Mouse (Mus musculus): ENCODE measurements around the gene Gdap2. TPM values are rescaled to one million over a fixed set of nuclear protein-coding genes. Genes with fewer than 3 reads are reported as not detected.

Gene Gdap2
- 34.4 and 36.2 TPM in 2 replicates for polyA plus RNA-seq (2015; fragmentation: Nextera tagmentation; extraction: Ambion mirVana)

- Histone ChIP-seq H3K27me3 (replicated peaks) (no peaks in the 10 kb centered on the region), H3K36me3 (peaks cover 31% of the 10 kb centered on the region), H3K4me2 (peak within 1 kb of the TSS; percentile 75), H3K9me3 (replicated peaks) (no peaks in the 10 kb centered on the region), H3K4me3 (replicated peaks) (peak within 1 kb of the TSS; percentile 94), H3K27ac (replicated peaks) (peak within 1 kb of the TSS; percentile 96), H3K9ac (replicated peaks) (peak within 1 kb of the TSS; percentile 98), H3K4me1 (peaks cover 26% of the 10 kb centered on the region)
- WGBS: 0% methylated on average over 55 of the region's 55 CpGs
- peak; percentile 100 for ATAC-seq (ENCODE audit: low FRiP score)
These were observed at the start of gene Gdap2, which contains the start of gene Wdr3 for GRCm38 (mm10) chr3:100162315-100163105. Gene Gdap2, plus strand, starts transcription at chr3:100162381. Gene Wdr3, minus strand, starts transcription at chr3:100162407.

DNA sequence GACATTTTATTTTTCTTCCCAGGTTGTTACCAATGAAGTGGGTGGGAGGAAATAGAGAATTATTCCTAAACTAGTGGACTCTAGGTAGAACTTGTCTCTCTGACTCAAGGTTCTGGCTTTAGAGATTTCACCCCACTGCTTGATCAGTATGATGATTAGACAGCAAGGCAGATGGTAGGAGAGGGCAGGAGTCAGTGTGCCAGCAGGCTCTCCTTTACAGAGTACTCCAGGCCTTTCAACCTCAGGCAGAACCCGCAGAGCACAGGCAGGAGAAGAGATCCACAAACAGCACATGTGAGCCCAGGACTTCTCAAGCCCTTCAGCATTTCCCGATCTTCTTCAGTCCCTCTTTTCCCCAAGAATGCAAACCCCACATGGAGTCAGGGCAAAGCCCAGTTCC, 43.5 kb upstream of the Gdap2 start:
- Histone ChIP-seq H3K27ac (replicated peaks) (no peak overlapping the region), H3K4me1 (no peaks in the 10 kb centered on the region), H3K9ac (replicated peaks) (no peak overlapping the region), H3K4me3 (replicated peaks) (no peak overlapping the region), H3K27me3 (replicated peaks) (no peaks in the 10 kb centered on the region), H3K9me3 (replicated peaks) (no peaks in the 10 kb centered on the region), H3K36me3 (no peaks in the 10 kb centered on the region), H3K4me2 (no peak overlapping the region)
- 73% methylated on average over 2 of the region's 2 CpGs for WGBS
- no peak for ATAC-seq (ENCODE audit: low FRiP score)

- Histone ChIP-seq H3K4me3 (replicated peaks) (no peak overlapping the region), H3K4me2 (no peak overlapping the region), H3K36me3 (no peaks in the 10 kb centered on the region), H3K27ac (replicated peaks) (no peak overlapping the region), H3K9me3 (replicated peaks) (no peaks in the 10 kb centered on the region), H3K27me3 (replicated peaks) (no peaks in the 10 kb centered on the region), H3K4me1 (no peaks in the 10 kb centered on the region), H3K9ac (replicated peaks) (no peak overlapping the region)
- WGBS: 59% methylated on average over 2 of the region's 2 CpGs
- ATAC-seq (ENCODE audit: low FRiP score): no peak
These were observed 40.2 kb upstream of the Gdap2 start for GRCm38 (mm10) chr3:100121961-100122360.

- Histone ChIP-seq H3K9me3 (replicated peaks) (no peaks in the 10 kb centered on the region), H3K27ac (replicated peaks) (no peak overlapping the region), H3K9ac (replicated peaks) (no peak overlapping the region), H3K36me3 (no peaks in the 10 kb centered on the region), H3K4me2 (no peak overlapping the region), H3K4me1 (no peaks in the 10 kb centered on the region), H3K4me3 (replicated peaks) (no peak overlapping the region), H3K27me3 (replicated peaks) (no peaks in the 10 kb centered on the region)
- ATAC-seq (ENCODE audit: low FRiP score): no peak; the same call in 1 of the 2 replicates
- 54% methylated on average over 1 of the region's 1 CpGs for WGBS
These were observed 39.7 kb upstream of the Gdap2 start for GRCm38 (mm10) chr3:100122445-100122844.

GRCm38 (mm10) chr3:100160682-100161445, 1.3 kb upstream of the Gdap2 start:
- 88% methylated on average over 15 of the region's 15 CpGs for WGBS
- H3K9ac ChIP-seq (replicated peaks): peak overlapping the region; percentile 98
- H3K4me3 ChIP-seq (replicated peaks): peak overlapping the region; percentile 94
- ATAC-seq (ENCODE audit: low FRiP score): no peak
- H3K4me2 ChIP-seq: peak overlapping the region; percentile 75
- H3K4me1 ChIP-seq: peaks cover 26% of the 10 kb centered on the region
- peaks cover 38% of the 10 kb centered on the region for H3K36me3 ChIP-seq
- H3K27me3 ChIP-seq (replicated peaks): no peaks in the 10 kb centered on the region
- H3K9me3 ChIP-seq (replicated peaks): no peaks in the 10 kb centered on the region
- no peak overlapping the region for H3K27ac ChIP-seq (replicated peaks)

DNA sequence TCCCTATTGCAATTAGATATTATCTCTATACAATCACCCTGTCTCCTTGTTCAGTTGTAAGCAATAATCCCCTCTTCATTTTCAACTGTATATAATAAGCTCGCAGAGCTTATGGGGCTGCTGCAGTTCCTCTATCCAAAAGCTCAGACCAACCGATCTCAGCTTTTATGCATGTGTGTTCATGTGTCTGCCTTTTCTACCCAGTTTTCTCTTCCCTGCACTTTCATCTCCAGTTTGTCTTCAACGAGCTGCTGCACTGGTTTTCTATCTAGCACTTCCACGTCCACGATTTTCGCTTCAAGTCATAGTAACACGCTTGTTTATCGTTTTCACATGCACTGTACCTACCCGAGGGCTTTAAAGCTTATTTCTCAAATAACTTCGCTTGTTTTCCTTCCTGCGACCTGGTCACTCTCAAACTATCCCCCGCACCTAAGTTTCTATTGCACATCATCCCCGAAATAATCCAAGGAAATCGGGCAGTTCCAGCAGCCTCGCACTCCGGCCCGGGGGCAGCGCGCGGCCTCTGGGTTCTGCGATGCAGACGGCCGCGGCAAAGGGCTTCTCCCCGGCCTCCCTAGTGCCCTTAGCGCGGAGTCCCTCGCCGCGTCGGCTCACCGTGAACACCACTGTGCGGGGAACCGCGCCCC, 391 bp upstream of the Gdap2 start:
- H3K9ac ChIP-seq (replicated peaks): peak overlapping the region; percentile 98
- WGBS: 1% methylated on average over 35 of the region's 35 CpGs
- peak overlapping the region; percentile 75 for H3K4me2 ChIP-seq
- H3K4me3 ChIP-seq (replicated peaks): peak overlapping the region; percentile 94
- H3K27me3 ChIP-seq (replicated peaks): no peaks in the 10 kb centered on the region
- H3K4me1 ChIP-seq: peaks cover 26% of the 10 kb centered on the region
- H3K27ac ChIP-seq (replicated peaks): peak overlapping the region; percentile 96
- ATAC-seq (ENCODE audit: low FRiP score): peak; percentile 13; the same call in 1 of the 2 replicates
- peaks cover 35% of the 10 kb centered on the region for H3K36me3 ChIP-seq
- no peaks in the 10 kb centered on the region for H3K9me3 ChIP-seq (replicated peaks)

DNA sequence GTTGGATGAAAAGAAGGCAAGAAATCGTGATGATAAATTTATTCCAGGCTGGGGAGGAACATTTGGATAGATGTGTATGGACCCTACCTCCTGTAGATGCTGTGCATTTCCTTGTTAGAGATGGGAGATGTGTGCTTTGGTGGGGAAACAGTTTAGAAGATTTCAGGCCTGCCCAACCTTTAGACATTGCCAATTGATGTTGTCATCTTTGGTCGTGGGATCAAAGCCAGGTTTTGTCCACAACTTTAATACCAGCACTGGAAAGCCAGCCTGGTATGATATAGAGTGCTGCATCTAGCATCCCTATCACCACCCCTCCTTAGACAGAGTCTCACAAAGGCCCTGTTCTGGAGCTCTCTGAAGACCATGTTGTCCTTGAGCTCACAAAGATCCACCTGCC, 1.4 kb downstream of the Gdap2 start:
- ATAC-seq (ENCODE audit: low FRiP score): no peak
- Histone ChIP-seq H3K27me3 (replicated peaks) (no peaks in the 10 kb centered on the region), H3K9me3 (replicated peaks) (no peaks in the 10 kb centered on the region), H3K4me2 (peak overlapping the region; percentile 75), H3K27ac (replicated peaks) (no peak overlapping the region), H3K36me3 (peaks cover 30% of the 10 kb centered on the region), H3K4me1 (peaks cover 26% of the 10 kb centered on the region), H3K9ac (replicated peaks) (no peak overlapping the region), H3K4me3 (replicated peaks) (0 out of 2 replicates have a peak overlapping the region, but pooled peaks have one; percentile 94)
- 91% methylated on average over 2 of the region's 2 CpGs for WGBS

DNA sequence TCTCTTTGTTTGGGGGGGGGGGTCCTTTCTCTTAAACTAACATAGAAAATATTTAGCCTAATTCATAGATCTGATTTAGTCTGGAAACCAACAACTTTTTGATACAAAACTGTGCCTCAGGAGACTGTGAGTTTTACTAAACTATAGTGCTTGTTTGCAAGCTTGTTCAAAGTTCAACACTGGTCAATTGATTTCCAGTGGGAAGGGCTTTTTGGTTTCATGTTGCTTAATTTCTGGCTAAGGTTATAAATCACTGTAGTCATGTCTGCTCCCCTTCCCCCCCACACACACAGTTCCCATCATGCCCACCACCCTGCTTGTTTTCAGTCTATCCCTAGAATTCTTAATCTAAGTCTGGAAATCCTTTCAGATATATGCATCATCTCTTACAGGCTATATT, 2.8 kb downstream of the Gdap2 start:
- H3K36me3 ChIP-seq: peaks cover 26% of the 10 kb centered on the region
- peaks cover 26% of the 10 kb centered on the region for H3K4me1 ChIP-seq
- no peak for ATAC-seq (ENCODE audit: low FRiP score)
- no peaks in the 10 kb centered on the region for H3K27me3 ChIP-seq (replicated peaks)
- no peak overlapping the region for H3K27ac ChIP-seq (replicated peaks)
- no peaks in the 10 kb centered on the region for H3K9me3 ChIP-seq (replicated peaks)
- H3K4me2 ChIP-seq: no peak overlapping the region
- H3K9ac ChIP-seq (replicated peaks): no peak overlapping the region
- no peak overlapping the region for H3K4me3 ChIP-seq (replicated peaks)

- WGBS: 91% methylated on average over 2 of the region's 2 CpGs
- ATAC-seq (ENCODE audit: low FRiP score): no peak
- Histone ChIP-seq H3K27ac (replicated peaks) (no peak overlapping the region), H3K4me3 (replicated peaks) (no peak overlapping the region), H3K4me2 (no peak overlapping the region), H3K27me3 (replicated peaks) (no peaks in the 10 kb centered on the region), H3K9ac (replicated peaks) (no peak overlapping the region), H3K9me3 (replicated peaks) (no peaks in the 10 kb centered on the region), H3K4me1 (no peaks in the 10 kb centered on the region), H3K36me3 (peaks cover 83% of the 10 kb centered on the region)
These were observed 13.8 kb downstream of the Gdap2 start for GRCm38 (mm10) chr3:100176031-100176430.

- Histone ChIP-seq H3K27ac (replicated peaks) (no peak overlapping the region), H3K9ac (replicated peaks) (no peak overlapping the region), H3K9me3 (replicated peaks) (no peaks in the 10 kb centered on the region), H3K4me1 (no peaks in the 10 kb centered on the region), H3K36me3 (peaks cover 76% of the 10 kb centered on the region), H3K4me3 (replicated peaks) (no peak overlapping the region), H3K27me3 (replicated peaks) (no peaks in the 10 kb centered on the region), H3K4me2 (no peak overlapping the region)
- 88% methylated on average over 3 of the region's 3 CpGs for WGBS
- no peak for ATAC-seq (ENCODE audit: low FRiP score)
These were observed 18.3 kb downstream of the Gdap2 start for GRCm38 (mm10) chr3:100180471-100180870.

DNA sequence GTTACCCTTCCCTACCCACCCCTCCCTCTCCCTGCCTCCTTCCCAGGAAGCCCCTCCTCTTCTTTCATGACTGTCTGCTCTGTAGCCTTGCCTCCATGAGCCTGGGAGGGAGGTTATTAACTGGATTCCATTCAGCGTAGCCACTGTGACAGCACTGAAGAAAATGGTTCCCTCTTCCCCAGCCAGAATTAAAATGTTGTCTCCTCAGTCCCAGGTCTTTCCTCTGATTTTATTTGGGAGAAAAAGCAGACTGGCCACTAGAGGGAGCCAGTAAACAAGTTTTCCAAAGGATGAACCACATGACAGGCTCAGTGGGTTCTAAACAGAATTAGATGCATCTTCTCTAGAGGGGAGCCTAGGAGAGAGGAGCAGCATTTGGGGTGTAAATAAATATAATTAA, 27.3 kb downstream of the Gdap2 start:
- no peaks in the 10 kb centered on the region for H3K9me3 ChIP-seq (replicated peaks)
- ATAC-seq (ENCODE audit: low FRiP score): peak; percentile 91
- H3K4me1 ChIP-seq: peaks cover 4% of the 10 kb centered on the region; the same call in 1 of the 2 replicates
- H3K27ac ChIP-seq (replicated peaks): 0 out of 2 replicates have a peak overlapping the region, but pooled peaks have one; percentile 13
- peaks cover 44% of the 10 kb centered on the region for H3K36me3 ChIP-seq
- no peak overlapping the region for H3K4me3 ChIP-seq (replicated peaks)
- H3K9ac ChIP-seq (replicated peaks): no peak overlapping the region
- WGBS: 19% methylated on average over 1 of the region's 1 CpGs
- no peaks in the 10 kb centered on the region for H3K27me3 ChIP-seq (replicated peaks)
- no peak overlapping the region for H3K4me2 ChIP-seq

Data from neural tube, embryonic 15.5 days (tissue).